8 mouse cellular contexts compared by ENCODE assay signal in the genomic region with DNA sequence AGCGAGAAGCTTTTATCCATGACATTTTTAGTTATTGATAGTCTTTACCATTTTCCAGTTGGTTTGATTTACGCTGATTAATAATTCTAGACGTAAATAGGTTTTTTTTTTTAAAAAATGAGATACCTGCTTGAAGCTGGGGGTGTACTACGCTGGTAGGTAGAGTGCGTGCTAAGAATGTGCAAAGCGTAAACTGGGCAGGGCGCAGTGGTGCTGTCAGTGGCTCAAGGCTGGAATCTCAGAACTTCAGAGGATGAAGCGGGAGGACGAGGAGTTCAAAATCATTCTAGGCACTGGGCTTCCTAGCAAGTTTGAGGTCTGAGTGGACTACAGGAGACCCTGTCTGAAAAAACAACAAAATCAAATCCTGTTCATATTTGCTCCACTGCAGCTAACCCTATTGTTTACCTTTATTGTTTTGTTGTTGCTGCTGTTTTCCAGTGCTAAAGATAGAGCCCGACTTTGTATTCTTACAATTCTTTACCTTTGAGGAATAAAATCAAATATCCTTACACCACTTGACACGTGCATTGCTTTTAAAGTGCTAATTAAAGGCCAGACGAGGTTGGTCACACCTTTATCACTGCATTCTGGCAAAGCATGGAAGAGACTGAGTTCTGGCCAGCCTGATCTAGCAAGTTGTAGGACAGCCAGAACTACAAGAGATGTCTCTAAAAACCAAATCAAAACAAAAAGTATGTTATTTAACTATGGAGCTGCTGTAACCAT. TPM values are rescaled to one million over a fixed set of nuclear protein-coding genes. Genes with fewer than 3 reads are reported as not detected.
A peak's percentile ranks its signal among the peaks of the same experiment; 100 is the strongest.
DNase-seq lines count a peak whose midpoint lies in the region; ATAC-seq and TF ChIP-seq lines count a peak whose summit lies in the region.

No protein-coding gene starts in this region.

- H3K4me1 ChIP-seq in embryonic facial prominence, embryonic 11.5 days (ENCODE audit: control insufficient read depth, insufficient read depth, low read length): no peaks in the 10 kb centered on the region
- peaks cover 21% of the 10 kb centered on the region for H3K4me1 ChIP-seq in intestine, embryonic 14.5 days (replicated peaks; ENCODE audit: control insufficient read depth, insufficient read depth, low read length)
- H3K4me1 ChIP-seq in liver, embryonic 14.5 days (replicated peaks; ENCODE audit: control insufficient read depth in 2 of 2, insufficient read depth in 2 of 2, low read length in 1 of 2): peaks cover 20 to 26% of the 10 kb centered on the region in 2 experiments

- H3K27ac ChIP-seq in embryonic facial prominence, embryonic 11.5 days (replicated peaks; ENCODE audit: low read depth, low read length): no peak overlapping the region
- H3K27ac ChIP-seq in intestine, embryonic 14.5 days (ENCODE audit: low read depth): peak overlapping the region; percentile 90; the same call in 1 of the 2 replicates
- no peak overlapping the region for H3K27ac ChIP-seq in liver, embryonic 14.5 days

- H3ac ChIP-seq in C2C12 (ENCODE audit: control insufficient read depth, insufficient read length, low read depth): peak overlapping the region; percentile 57

- no peaks in the 10 kb centered on the region for H3K27me3 ChIP-seq in C2C12 (ENCODE audit: control insufficient read depth, insufficient read depth, insufficient read length)
- H3K27me3 ChIP-seq in embryonic facial prominence, embryonic 11.5 days (ENCODE audit: control insufficient read depth, insufficient read depth, low read length): no peaks in the 10 kb centered on the region
- H3K27me3 ChIP-seq in intestine, embryonic 14.5 days (replicated peaks; ENCODE audit: control insufficient read depth, insufficient read depth, low read length): no peaks in the 10 kb centered on the region
- no peaks in the 10 kb centered on the region for H3K27me3 ChIP-seq in liver, embryonic 14.5 days (ENCODE audit: control insufficient read depth, insufficient read depth, low read length)

- H3K9me3 ChIP-seq in embryonic facial prominence, embryonic 11.5 days (replicated peaks; ENCODE audit: control insufficient read depth, low read length): no peaks in the 10 kb centered on the region
- H3K9me3 ChIP-seq in intestine, embryonic 14.5 days (ENCODE audit: control insufficient read depth, low read length): no peaks in the 10 kb centered on the region
- H3K9me3 ChIP-seq in liver, embryonic 14.5 days (ENCODE audit: control insufficient read depth, low read length): no peaks in the 10 kb centered on the region

- 15% methylated on average over 12 of the region's 12 CpGs for WGBS in embryonic facial prominence, embryonic 11.5 days
- 13% methylated on average over 12 of the region's 12 CpGs for WGBS in intestine, embryonic 14.5 days
- WGBS in liver, embryonic 14.5 days (ENCODE audit: insufficient replicate concordance): 12% methylated on average over 12 of the region's 12 CpGs

- peak overlapping the region; percentile 84 for H3K9ac ChIP-seq in embryonic facial prominence, embryonic 11.5 days (replicated peaks; ENCODE audit: low read length)
- H3K9ac ChIP-seq in intestine, embryonic 14.5 days (ENCODE audit: low read length): peak overlapping the region; percentile 96; the same call in 1 of the 2 replicates
- H3K9ac ChIP-seq in liver, embryonic 14.5 days (replicated peaks): peak overlapping the region; percentile 70

- peak overlapping the region; percentile 84 for H3K4me3 ChIP-seq in C2C12 (ENCODE audit: insufficient read depth, poor library complexity, severe bottlenecking)
- H3K4me3 ChIP-seq in embryonic facial prominence, embryonic 11.5 days (ENCODE audit: low read depth, low read length): peak overlapping the region; percentile 83
- H3K4me3 ChIP-seq in intestine, embryonic 14.5 days (ENCODE audit: low read depth, low read length): peak overlapping the region; percentile 98
- H3K4me3 ChIP-seq in liver, embryonic 14.5 days (ENCODE audit: insufficient read depth in 1 of 2, low read depth in 2 of 2, low read length in 2 of 2): peak overlapping the region; percentile 69 to 100

- peaks cover 35% of the 10 kb centered on the region for H3K79me2 ChIP-seq in C2C12 (ENCODE audit: control insufficient read depth, insufficient read depth)

- peak; percentile 48 for DNase-seq in adrenal gland, adult 2 months
- DNase-seq in adrenal gland, postnatal 4 days (ENCODE audit: low spot score in 2 of 2): no peak
- DNase-seq in embryonic facial prominence, embryonic 11.5 days (ENCODE audit: low spot score): no peak
- DNase-seq in intestine, embryonic 14.5 days (ENCODE audit: low spot score): no peak
- no peak for DNase-seq in liver, embryonic 14.5 days (ENCODE audit: low read depth in 3 of 3, low spot score in 3 of 3)
- DNase-seq in right cerebral cortex, postnatal 14 days: peak; percentile 20
- no peak for DNase-seq in gastrocnemius, postnatal 36 days

- H3K4me2 ChIP-seq in embryonic facial prominence, embryonic 11.5 days (ENCODE audit: low read depth, low read length): peak overlapping the region; percentile 52
- peak overlapping the region; percentile 97 for H3K4me2 ChIP-seq in intestine, embryonic 14.5 days (ENCODE audit: low read length)
- peak overlapping the region; percentile 97 for H3K4me2 ChIP-seq in liver, embryonic 14.5 days (ENCODE audit: low read depth)

- H3K79me3 ChIP-seq in C2C12 (ENCODE audit: low read depth): peaks cover 38% of the 10 kb centered on the region

- H3K36me3 ChIP-seq in C2C12 (ENCODE audit: control insufficient read depth, insufficient read depth): peaks cover 37% of the 10 kb centered on the region
- peaks cover 7% of the 10 kb centered on the region for H3K36me3 ChIP-seq in embryonic facial prominence, embryonic 11.5 days (replicated peaks; ENCODE audit: control insufficient read depth, insufficient read depth, low read depth, low read length)
- H3K36me3 ChIP-seq in intestine, embryonic 14.5 days (ENCODE audit: control insufficient read depth, insufficient read depth, low read length): peaks cover 34% of the 10 kb centered on the region
- H3K36me3 ChIP-seq in liver, embryonic 14.5 days (replicated peaks; ENCODE audit: control insufficient read depth, insufficient read depth, low read depth): peaks cover 36% of the 10 kb centered on the region

- no peak for TF ChIP-seq EP300 in liver, embryonic 14.5 days (IDR thresholded peaks at IDR 0.05; ENCODE audit: low read depth)

- ATAC-seq in embryonic facial prominence, embryonic 11.5 days (replicated peaks; ENCODE audit: insufficient number of reproducible peaks, low FRiP score, low TSS enrichment, low read depth): no peak
- peak; percentile 62; the same call in 1 of the 2 replicates for ATAC-seq in intestine, embryonic 14.5 days (replicated peaks; ENCODE audit: low FRiP score, low TSS enrichment, low read depth)
- ATAC-seq in liver, embryonic 14.5 days (ENCODE audit: insufficient read depth): peak; percentile 46; the same call in 1 of the 2 replicates

- TF ChIP-seq CTCF in C2C12 (IDR thresholded peaks at IDR 0.05; ENCODE audit: control insufficient read depth, insufficient read depth, insufficient read length): no peak
- no peak for TF ChIP-seq CTCF in liver, embryonic 14.5 days (IDR thresholded peaks at IDR 0.05; ENCODE audit: low read depth)

- intact Hi-C loops in gastrocnemius, postnatal 36 days (cut with DNase I): no loop called here

RNA-seq across cellular contexts. Expression of a gene that starts 0.6 kb away (rescaled TPM):
- 10 to 100 TPM; 24.4 to 33.6 TPM for total RNA-seq in adrenal gland, adult 2 months (2021)
- 14.3 and 22.0 TPM in 2 replicates for polyA plus RNA-seq in adrenal gland, adult 2 months (2012; rRNA removed)
- 10 to 100 TPM; 52.7 to 56.4 TPM for total RNA-seq in adrenal gland, postnatal 4 days (2021)
- 28.2 TPM for polyA plus RNA-seq in C2C12 (2012; fragmentation: generic; extraction: Trizol)
- polyA plus RNA-seq in embryonic facial prominence, embryonic 11.5 days (2014; fragmentation: Nextera tagmentation; extraction: Ambion mirVana): 13.2 and 14.7 TPM in 2 replicates
- polyA plus RNA-seq in intestine, embryonic 14.5 days (2014; fragmentation: Nextera tagmentation; extraction: Ambion mirVana): 10.2 and 12.3 TPM in 2 replicates
- polyA plus RNA-seq in liver, embryonic 14.5 days (2012; rRNA removed): 2.0 and 4.3 TPM in 2 replicates
- polyA plus RNA-seq in liver, embryonic 14.5 days (2014; fragmentation: Nextera tagmentation; extraction: Ambion mirVana): 1.9 and 2.9 TPM in 2 replicates
- total RNA-seq in gastrocnemius, postnatal 36 days (2021): 1 to 10 TPM; 6.1 to 7.1 TPM

RNA-seq across cellular contexts. Expression of a gene that starts 0.7 kb away (rescaled TPM):
- 1,000 to 10,000 TPM; 2,025 to 2,159 TPM for total RNA-seq in adrenal gland, adult 2 months (2021)
- polyA plus RNA-seq in adrenal gland, adult 2 months (2012; rRNA removed): 179 and 206 TPM in 2 replicates
- total RNA-seq in adrenal gland, postnatal 4 days (2021): 1,000 to 10,000 TPM; 2,496 to 2,695 TPM
- 4,707 TPM for polyA plus RNA-seq in C2C12 (2012; fragmentation: generic; extraction: Trizol)
- 1,115 and 1,319 TPM in 2 replicates for polyA plus RNA-seq in embryonic facial prominence, embryonic 11.5 days (2014; fragmentation: Nextera tagmentation; extraction: Ambion mirVana)
- 2,123 and 2,244 TPM in 2 replicates for polyA plus RNA-seq in intestine, embryonic 14.5 days (2014; fragmentation: Nextera tagmentation; extraction: Ambion mirVana)
- polyA plus RNA-seq in liver, embryonic 14.5 days (2012; rRNA removed): 1,231 and 1,357 TPM in 2 replicates
- 948 and 959 TPM in 2 replicates for polyA plus RNA-seq in liver, embryonic 14.5 days (2014; fragmentation: Nextera tagmentation; extraction: Ambion mirVana)
- 100 to 1,000 TPM; 700 to 984 TPM for total RNA-seq in gastrocnemius, postnatal 36 days (2021)

RNA-seq across cellular contexts. Expression of a gene that starts 17.3 kb away (rescaled TPM):
- 10 to 100 TPM; 57.9 to 69.1 TPM for total RNA-seq in adrenal gland, adult 2 months (2021)
- 182 and 198 TPM in 2 replicates for polyA plus RNA-seq in adrenal gland, adult 2 months (2012; rRNA removed)
- 10 to 100 TPM; 62.8 to 64.6 TPM for total RNA-seq in adrenal gland, postnatal 4 days (2021)
- 36.1 TPM for polyA plus RNA-seq in C2C12 (2012; fragmentation: generic; extraction: Trizol)
- 94.4 and 103 TPM in 2 replicates for polyA plus RNA-seq in embryonic facial prominence, embryonic 11.5 days (2014; fragmentation: Nextera tagmentation; extraction: Ambion mirVana)
- polyA plus RNA-seq in intestine, embryonic 14.5 days (2014; fragmentation: Nextera tagmentation; extraction: Ambion mirVana): 112 and 114 TPM in 2 replicates
- 18.8 and 21.2 TPM in 2 replicates for polyA plus RNA-seq in liver, embryonic 14.5 days (2012; rRNA removed)
- 48.8 and 55.9 TPM in 2 replicates for polyA plus RNA-seq in liver, embryonic 14.5 days (2014; fragmentation: Nextera tagmentation; extraction: Ambion mirVana)
- 10 to 100 TPM; 58.9 to 63.8 TPM for total RNA-seq in gastrocnemius, postnatal 36 days (2021)

RNA-seq across cellular contexts. Expression of a gene that starts 29.2 kb away (rescaled TPM):
- total RNA-seq in adrenal gland, adult 2 months (2021): 1 to 10 TPM in 1 of 2 experiments, under 1 TPM in 1; 0.61 to 1.2 TPM
- 0.28 and 0.61 TPM in 2 replicates for polyA plus RNA-seq in adrenal gland, adult 2 months (2012; rRNA removed)
- total RNA-seq in adrenal gland, postnatal 4 days (2021): under 1 TPM; 0.87 to 0.98 TPM
- polyA plus RNA-seq in C2C12 (2012; fragmentation: generic; extraction: Trizol): 0.06 TPM
- 7.7 and 9.9 TPM in 2 replicates for polyA plus RNA-seq in embryonic facial prominence, embryonic 11.5 days (2014; fragmentation: Nextera tagmentation; extraction: Ambion mirVana)
- polyA plus RNA-seq in intestine, embryonic 14.5 days (2014; fragmentation: Nextera tagmentation; extraction: Ambion mirVana): 5.8 and 6.9 TPM in 2 replicates
- polyA plus RNA-seq in liver, embryonic 14.5 days (2012; rRNA removed): 0.15 and 0.27 TPM in 2 replicates
- 0.24 and 0.28 TPM in 2 replicates for polyA plus RNA-seq in liver, embryonic 14.5 days (2014; fragmentation: Nextera tagmentation; extraction: Ambion mirVana)
- total RNA-seq in gastrocnemius, postnatal 36 days (2021): under 1 TPM in 1 of 2 experiments, not detected in 1; 0.26 TPM

RNA-seq across cellular contexts. Expression of a gene that starts 33.9 kb away (rescaled TPM):
- total RNA-seq in adrenal gland, adult 2 months (2021): 100 to 1,000 TPM; 124 to 160 TPM
- polyA plus RNA-seq in adrenal gland, adult 2 months (2012; rRNA removed): 93.2 and 105 TPM in 2 replicates
- total RNA-seq in adrenal gland, postnatal 4 days (2021): 100 to 1,000 TPM; 136 TPM
- 82.1 TPM for polyA plus RNA-seq in C2C12 (2012; fragmentation: generic; extraction: Trizol)
- polyA plus RNA-seq in embryonic facial prominence, embryonic 11.5 days (2014; fragmentation: Nextera tagmentation; extraction: Ambion mirVana): 48.7 and 49.1 TPM in 2 replicates
- polyA plus RNA-seq in intestine, embryonic 14.5 days (2014; fragmentation: Nextera tagmentation; extraction: Ambion mirVana): 101 and 104 TPM in 2 replicates
- polyA plus RNA-seq in liver, embryonic 14.5 days (2012; rRNA removed): 9.8 and 10.8 TPM in 2 replicates
- polyA plus RNA-seq in liver, embryonic 14.5 days (2014; fragmentation: Nextera tagmentation; extraction: Ambion mirVana): 24.1 and 24.9 TPM in 2 replicates
- total RNA-seq in gastrocnemius, postnatal 36 days (2021): 10 to 100 TPM; 47.5 to 48.3 TPM

Comparison
In these comparisons a context has a peak if more than half of its experiments do, and no peak if none do; other contexts are left out.
1. DNase-seq: peak in adrenal gland, adult 2 months (single experiment) and right cerebral cortex, postnatal 14 days (single experiment); none in adrenal gland, postnatal 4 days (0 of 2), embryonic facial prominence, embryonic 11.5 days (single experiment), intestine, embryonic 14.5 days (single experiment), liver, embryonic 14.5 days (0 of 3) and gastrocnemius, postnatal 36 days (0 of 2).
2. Peak in every context shown above with its lines, with median percentiles within 50 percentile points of each other: H3K4me3 ChIP-seq, H3K4me2 ChIP-seq and H3K9ac ChIP-seq.